Mouse (Mus musculus) lung, embryonic 16.5 days (tissue): ENCODE results near the gene Zfp74. TPM values are rescaled to one million over a fixed set of nuclear protein-coding genes. Genes with fewer than 3 reads are reported as not detected.

Source experiments
- ATAC-seq: fragments of 200-750 bp; cut with Nextera tagmentation; 2 replicates; pipeline ENCODE4 v1.8.0; 2017; ENCODE audit warnings: low read depth, mild to moderate bottlenecking, moderate library complexity
- H3K27ac ChIP-seq: fragments of 300-500 bp; sonication (generic); 2 replicates; pipeline ENCODE4 v1.5.1; 2014; ENCODE audit warnings: mild to moderate bottlenecking, control low read depth, low read length
- H3K27me3 ChIP-seq: fragments of 300-500 bp; sonication (generic); 2 replicates; pipeline ENCODE4 v1.6.1; 2014; ENCODE audit warnings: low read depth, low read length, mixed read lengths; ENCODE audit not compliant: control insufficient read depth, insufficient read depth
- H3K36me3 ChIP-seq: fragments of 300-500 bp; sonication (generic); 2 replicates; pipeline ENCODE4 v1.6.1; 2014; ENCODE audit warnings: low read length; ENCODE audit not compliant: control insufficient read depth, insufficient read depth
- H3K4me1 ChIP-seq: fragments of 300-500 bp; sonication (generic); replicated peaks from 2 replicates; pipeline ENCODE4 v1.6.1; 2014; ENCODE audit warnings: low read length, mixed read lengths; ENCODE audit not compliant: control insufficient read depth, insufficient read depth
- H3K4me2 ChIP-seq: fragments of 300-500 bp; sonication (generic); 2 replicates; pipeline ENCODE4 v1.6.1; 2014; ENCODE audit warnings: low read depth, low read length, control low read depth
- H3K4me3 ChIP-seq: fragments of 300-500 bp; sonication (generic); 2 replicates; pipeline ENCODE4 v1.5.1; 2014; ENCODE audit warnings: mild to moderate bottlenecking, low read length, control low read depth
- H3K9ac ChIP-seq: fragments of 300-500 bp; sonication (generic); 2 replicates; pipeline ENCODE4 v1.6.1; 2014; ENCODE audit warnings: low read length, control low read depth
- H3K9me3 ChIP-seq: fragments of 300-500 bp; sonication (generic); 2 replicates; pipeline ENCODE4 v1.6.1; 2016; ENCODE audit warnings: low read length; ENCODE audit not compliant: control insufficient read depth
- WGBS: fragments of 180-500 bp; shearing (Covaris S2); extraction: QIAGEN DNeasy Blood & Tissue Kit; methylation state at CpG from one replicate; pipeline ENCODE4 v1.1.7; 2014; 5-methylcytosine and 5-hydroxymethylcytosine counted together
- polyA plus RNA-seq: library from polyadenylated mRNA; unstranded; fragments of >200 nt; fragmentation: Nextera tagmentation; extraction: Ambion mirVana; gene quantifications from 2 replicates; pipeline ENCODE4 v1.2.1, GENCODE M21; 2015

Zfp74 gene
- polyA plus RNA-seq, 1 experiment from 2014 or later = 9.9 TPM

DNA sequence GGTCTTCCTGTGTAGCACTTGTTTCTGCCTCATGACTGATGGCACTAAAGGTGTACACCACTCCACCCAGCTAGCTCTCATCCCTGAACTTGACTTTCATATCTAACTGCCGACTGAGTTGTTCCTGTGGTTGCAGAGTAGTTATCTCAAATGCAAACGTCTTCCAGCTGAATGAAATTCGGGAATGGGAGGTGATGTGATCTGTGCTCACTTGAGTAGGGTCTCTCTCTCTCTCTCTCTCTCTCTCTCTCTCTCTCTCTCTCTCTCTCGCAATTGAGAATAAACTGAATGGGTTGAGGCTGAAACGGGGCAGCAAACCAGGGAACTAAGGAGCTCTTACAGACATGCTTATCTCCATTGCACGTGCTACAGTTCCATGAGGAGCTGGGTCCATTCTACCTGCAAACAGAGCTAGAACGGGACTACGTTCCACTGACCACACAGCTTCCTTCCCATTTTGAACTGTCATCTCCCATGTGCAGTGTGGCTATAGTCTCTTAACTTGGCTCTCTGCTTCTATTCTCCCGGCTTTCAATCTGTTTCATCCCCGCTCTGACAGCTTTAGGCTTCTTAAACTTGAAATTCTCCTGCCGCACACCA, 4.3 kb upstream of the Zfp74 start:
- 78% methylated on average over 11 of the region's 11 CpGs for WGBS

GRCm38 (mm10) chr7:29956257-29956656, 2.4 kb upstream of the Zfp74 start:
- peaks cover 5% of the 10 kb centered on the region; the same call in 1 of the 2 replicates for H3K4me1 ChIP-seq
- H3K27me3 ChIP-seq = no peaks in the 10 kb centered on the region
- peak overlapping the region; percentile 20; the same call in 1 of the 2 replicates for H3K4me3 ChIP-seq
- H3K9me3 ChIP-seq = no peaks in the 10 kb centered on the region
- H3K4me2 ChIP-seq = peak overlapping the region; percentile 21; the same call in 1 of the 2 replicates
- WGBS = 36% methylated on average over 9 of the region's 10 CpGs
- no peak overlapping the region for H3K27ac ChIP-seq
- peak overlapping the region; percentile 42; the same call in 1 of the 2 replicates for H3K9ac ChIP-seq
- H3K36me3 ChIP-seq = no peaks in the 10 kb centered on the region
- peak; percentile 27 for ATAC-seq

More for the DNA sequence above, 4.3 kb upstream of the Zfp74 start:
- H3K4me2 ChIP-seq = no peak overlapping the region
- no peak for ATAC-seq
- no peaks in the 10 kb centered on the region for H3K27me3 ChIP-seq
- no peak overlapping the region for H3K9ac ChIP-seq
- no peaks in the 10 kb centered on the region for H3K36me3 ChIP-seq
- no peak overlapping the region for H3K27ac ChIP-seq
- H3K4me1 ChIP-seq = 0 out of 2 replicates have a peak, but pooled peaks cover 2% of the 10 kb centered on the region
- no peaks in the 10 kb centered on the region for H3K9me3 ChIP-seq
- H3K4me3 ChIP-seq = no peak overlapping the region

GRCm38 (mm10) chr7:29954731-29955130, 842 bp upstream of the Zfp74 start:
- Histone ChIP-seq H3K36me3 (peaks cover 2% of the 10 kb centered on the region), H3K27me3 (no peaks in the 10 kb centered on the region), H3K9me3 (no peaks in the 10 kb centered on the region), H3K4me2 (peak overlapping the region; percentile 71), H3K27ac (no peak overlapping the region), H3K9ac (no peak overlapping the region; the same call in 1 of the 2 replicates), H3K4me1 (peaks cover 5% of the 10 kb centered on the region; the same call in 1 of the 2 replicates), H3K4me3 (peak overlapping the region; percentile 70)
- WGBS = 26% methylated on average over 4 of the region's 4 CpGs
- ATAC-seq = no peak

GRCm38 (mm10) chr7:29953086-29953485, 803 bp downstream of the Zfp74 start:
- ATAC-seq = no peak
- peak overlapping the region; percentile 97 for H3K27ac ChIP-seq
- no peaks in the 10 kb centered on the region for H3K9me3 ChIP-seq
- peaks cover 5% of the 10 kb centered on the region; the same call in 1 of the 2 replicates for H3K4me1 ChIP-seq
- H3K36me3 ChIP-seq = peaks cover 3% of the 10 kb centered on the region
- H3K27me3 ChIP-seq = no peaks in the 10 kb centered on the region
- 32% methylated on average over 10 of the region's 10 CpGs for WGBS
- H3K4me2 ChIP-seq = peak overlapping the region; percentile 71
- H3K9ac ChIP-seq = peak overlapping the region; percentile 89
- peak overlapping the region; percentile 70 for H3K4me3 ChIP-seq

- ATAC-seq = no peak
- Histone ChIP-seq H3K4me2 (no peak overlapping the region), H3K27me3 (no peaks in the 10 kb centered on the region), H3K9me3 (no peaks in the 10 kb centered on the region), H3K27ac (no peak overlapping the region), H3K4me3 (no peak overlapping the region), H3K4me1 (no peaks in the 10 kb centered on the region), H3K36me3 (peaks cover 8% of the 10 kb centered on the region; the same call in 1 of the 2 replicates), H3K9ac (no peak overlapping the region)
- 85% methylated on average over 2 of the region's 2 CpGs for WGBS
Measured at GRCm38 (mm10) chr7:29944201-29944600, 9.7 kb downstream of the Zfp74 start.

GRCm38 (mm10) chr7:29943720-29944119, 10.2 kb downstream of the Zfp74 start:
- Histone ChIP-seq H3K27me3 (no peaks in the 10 kb centered on the region), H3K4me3 (no peak overlapping the region), H3K4me1 (no peaks in the 10 kb centered on the region), H3K9me3 (no peaks in the 10 kb centered on the region), H3K36me3 (peaks cover 8% of the 10 kb centered on the region; the same call in 1 of the 2 replicates), H3K27ac (no peak overlapping the region), H3K4me2 (no peak overlapping the region), H3K9ac (no peak overlapping the region)
- 71% methylated on average over 2 of the region's 2 CpGs for WGBS
- no peak for ATAC-seq

DNA sequence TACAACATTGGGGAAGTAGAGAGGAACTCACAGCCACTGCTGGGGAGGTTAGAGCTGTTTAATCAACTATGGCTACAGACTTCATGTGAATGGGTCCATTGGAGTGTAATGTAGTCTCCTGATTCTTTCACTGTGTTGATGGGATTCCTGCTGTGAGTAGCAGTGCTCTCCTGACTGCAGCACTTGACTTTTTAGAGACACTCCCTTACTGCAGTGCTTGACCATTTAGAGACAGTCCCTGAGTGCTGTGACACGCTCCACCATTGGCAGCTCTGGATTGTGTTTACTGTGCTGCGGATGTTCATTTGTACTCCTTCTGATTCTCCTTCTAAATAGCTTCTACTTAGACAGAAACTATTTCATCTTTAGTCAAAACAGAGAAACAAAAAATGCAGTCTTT, 11.1 kb downstream of the Zfp74 start:
- no peak overlapping the region for H3K4me2 ChIP-seq
- ATAC-seq = no peak
- H3K4me3 ChIP-seq = no peak overlapping the region
- 27% methylated on average over 2 of the region's 2 CpGs for WGBS
- H3K4me1 ChIP-seq = no peaks in the 10 kb centered on the region
- no peak overlapping the region for H3K9ac ChIP-seq
- no peaks in the 10 kb centered on the region for H3K9me3 ChIP-seq
- H3K36me3 ChIP-seq = peaks cover 6% of the 10 kb centered on the region; the same call in 1 of the 2 replicates
- no peaks in the 10 kb centered on the region for H3K27me3 ChIP-seq
- H3K27ac ChIP-seq = no peak overlapping the region

DNA sequence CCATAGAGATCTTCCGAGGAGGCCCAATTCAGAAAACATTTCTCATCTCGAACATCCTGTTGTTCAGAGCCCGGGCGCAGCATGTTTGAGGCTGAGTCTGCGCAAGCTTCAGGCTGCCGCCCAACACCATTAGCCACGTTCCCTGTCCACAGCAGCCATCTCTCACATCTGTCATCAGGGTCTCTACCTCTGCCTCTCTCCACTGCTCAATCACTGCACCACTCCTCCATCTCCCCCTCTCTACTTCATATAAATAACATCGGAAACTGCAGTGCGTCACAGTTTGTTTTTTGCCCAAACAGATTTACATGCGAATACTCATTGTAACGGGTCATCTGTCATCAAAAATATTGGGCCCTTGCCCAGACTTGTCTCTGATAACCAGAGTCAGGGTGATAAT, 12.9 kb downstream of the Zfp74 start:
- peaks cover 14% of the 10 kb centered on the region for H3K36me3 ChIP-seq
- no peaks in the 10 kb centered on the region for H3K9me3 ChIP-seq
- H3K4me1 ChIP-seq = no peaks in the 10 kb centered on the region
- H3K27me3 ChIP-seq = no peaks in the 10 kb centered on the region
- H3K4me3 ChIP-seq = no peak overlapping the region
- peak; percentile 65 for ATAC-seq
- 69% methylated on average over 11 of the region's 11 CpGs for WGBS
- no peak overlapping the region for H3K4me2 ChIP-seq
- H3K9ac ChIP-seq = no peak overlapping the region
- no peak overlapping the region for H3K27ac ChIP-seq

DNA sequence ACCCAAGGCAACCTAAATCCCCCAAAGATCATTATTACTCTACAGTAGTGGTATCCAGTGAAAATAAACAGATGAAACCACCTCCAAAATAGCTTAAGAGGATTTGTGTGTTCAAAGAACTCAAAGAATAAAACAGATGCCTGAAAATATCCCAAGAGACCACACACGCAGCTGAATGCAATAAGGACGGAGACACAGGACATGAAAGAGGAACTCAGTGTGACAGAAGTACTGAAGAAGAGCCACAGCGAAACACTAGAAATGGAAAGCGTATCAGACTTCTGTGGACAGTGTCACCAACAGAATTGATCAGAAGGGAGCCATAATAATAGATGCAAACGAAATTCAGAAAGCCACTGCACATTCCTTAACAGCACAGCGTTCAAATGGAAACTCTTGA, 15.0 kb downstream of the Zfp74 start:
- Histone ChIP-seq H3K36me3 (peaks cover 33% of the 10 kb centered on the region), H3K4me2 (no peak overlapping the region), H3K27me3 (no peaks in the 10 kb centered on the region), H3K4me1 (no peaks in the 10 kb centered on the region), H3K9me3 (no peaks in the 10 kb centered on the region), H3K9ac (no peak overlapping the region), H3K27ac (no peak overlapping the region), H3K4me3 (no peak overlapping the region)
- no peak for ATAC-seq
- WGBS = 82% methylated on average over 6 of the region's 6 CpGs
